Mouse (Mus musculus) forebrain, embryonic 10.5 days (tissue): ENCODE results near the gene Mapk11. TPM values are rescaled to one million over a fixed set of nuclear protein-coding genes. Genes with fewer than 3 reads are reported as not detected.
A peak's percentile ranks its signal among the peaks of the same experiment; 100 is the strongest.

Experiments
- DNase-seq: peaks from one replicate; pipeline ENCODE4 v3.0.0-alpha.2; 2017; ENCODE audit warnings: low spot score; ENCODE audit errors: extremely low spot score
- H3K27ac ChIP-seq: fragments of 300-500 bp; sonication (generic); 2 replicates; pipeline ENCODE4 v1.5.1; 2016; ENCODE audit warnings: mild to moderate bottlenecking
- H3K27me3 ChIP-seq: fragments of 300-500 bp; sonication (generic); 2 replicates; pipeline ENCODE4 v1.6.1; 2016; ENCODE audit warnings: mild to moderate bottlenecking; ENCODE audit not compliant: poor library complexity, severe bottlenecking
- H3K36me3 ChIP-seq: fragments of 300-500 bp; sonication (generic); replicated peaks from 2 replicates; pipeline ENCODE4 v1.6.1; 2016; ENCODE audit warnings: mild to moderate bottlenecking, moderate library complexity
- H3K4me1 ChIP-seq: fragments of 300-500 bp; sonication (generic); 2 replicates; pipeline ENCODE4 v1.6.1; 2016
- H3K4me3 ChIP-seq: fragments of 300-500 bp; sonication (generic); 2 replicates; pipeline ENCODE4 v1.5.1; 2016; ENCODE audit warnings: mild to moderate bottlenecking, moderate library complexity
- H3K9me3 ChIP-seq: fragments of 300-500 bp; sonication (generic); 2 replicates; pipeline ENCODE4 v1.6.1; 2016; ENCODE audit warnings: mild to moderate bottlenecking, moderate library complexity
- WGBS: fragments of 180-500 bp; shearing (Covaris S2); methylation state at CpG from one replicate; pipeline ENCODE4 v1.1.7; 2016; 5-methylcytosine and 5-hydroxymethylcytosine counted together
- polyA plus RNA-seq: library from polyadenylated mRNA; unstranded; fragments of >200 nt; fragmentation: Nextera tagmentation; extraction: Ambion mirVana; gene quantifications from 2 replicates; pipeline ENCODE4 v1.2.1, GENCODE M21; 2016

The Mapk11 gene
- polyA plus RNA-seq, 1 experiment from 2014 or later, result 36.3 TPM

- Histone ChIP-seq H3K27me3 (peaks cover 54% of the 10 kb centered on the region), H3K27ac (peak overlapping the region; percentile 75), H3K36me3 (peaks cover 42% of the 10 kb centered on the region), H3K9me3 (no peaks in the 10 kb centered on the region), H3K4me3 (peak overlapping the region; percentile 84), H3K4me1 (peaks cover 68% of the 10 kb centered on the region)
- 13% methylated on average over 16 of the region's 16 CpGs for WGBS
- DNase-seq, result no peak
Observed at GRCm38 (mm10) chr15:89147024-89147423, 2.4 kb downstream of the Mapk11 start.

DNA sequence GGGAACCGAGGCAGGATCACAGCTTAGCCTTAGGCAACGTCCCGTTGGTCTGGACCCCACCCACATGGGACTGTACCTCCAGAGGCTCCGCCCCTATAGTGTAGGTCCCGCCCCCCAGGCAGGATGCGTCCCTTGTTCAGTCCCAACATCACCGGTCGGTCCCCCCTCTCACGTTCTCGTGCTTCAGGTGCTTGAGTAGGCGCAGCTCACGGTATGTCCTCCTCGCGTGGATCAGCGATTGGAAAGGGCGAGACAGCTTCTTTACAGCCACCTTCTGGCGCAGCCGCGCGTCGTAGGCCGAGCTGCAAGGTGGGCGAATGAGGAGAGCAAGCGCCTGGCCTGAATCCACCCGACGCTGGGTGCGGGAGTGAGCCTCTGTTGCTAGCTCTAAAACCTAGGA, 2.9 kb downstream of the Mapk11 start:
- peaks cover 68% of the 10 kb centered on the region for H3K4me1 ChIP-seq
- peak overlapping the region; percentile 75 for H3K27ac ChIP-seq
- H3K4me3 ChIP-seq, result peak overlapping the region; percentile 84
- H3K9me3 ChIP-seq, result no peaks in the 10 kb centered on the region
- 2% methylated on average over 27 of the region's 27 CpGs for WGBS
- peaks cover 59% of the 10 kb centered on the region for H3K27me3 ChIP-seq
- H3K36me3 ChIP-seq, result peaks cover 42% of the 10 kb centered on the region
- DNase-seq, result peak; percentile 54

- H3K27me3 ChIP-seq, result peaks cover 65% of the 10 kb centered on the region
- WGBS, result 76% methylated on average over 24 of the region's 24 CpGs
Observed at GRCm38 (mm10) chr15:89145813-89146350, 3.5 kb downstream of the Mapk11 start.

GRCm38 (mm10) chr15:89144965-89145364, 4.5 kb downstream of the Mapk11 start:
- H3K4me3 ChIP-seq, result no peak overlapping the region
- no peak for DNase-seq
- H3K4me1 ChIP-seq, result peaks cover 71% of the 10 kb centered on the region
- H3K9me3 ChIP-seq, result no peaks in the 10 kb centered on the region
- peaks cover 42% of the 10 kb centered on the region for H3K36me3 ChIP-seq
- 93% methylated on average over 11 of the region's 11 CpGs for WGBS
- peaks cover 74% of the 10 kb centered on the region for H3K27me3 ChIP-seq
- H3K27ac ChIP-seq, result no peak overlapping the region

More at GRCm38 (mm10) chr15:89145813-89146350, 3.5 kb downstream of the Mapk11 start:
- Histone ChIP-seq H3K36me3 (peaks cover 42% of the 10 kb centered on the region), H3K4me3 (peak overlapping the region; percentile 84; the same call in 1 of the 2 replicates), H3K9me3 (no peaks in the 10 kb centered on the region), H3K27ac (no peak overlapping the region), H3K4me1 (peaks cover 71% of the 10 kb centered on the region)
- no peak for DNase-seq

DNA sequence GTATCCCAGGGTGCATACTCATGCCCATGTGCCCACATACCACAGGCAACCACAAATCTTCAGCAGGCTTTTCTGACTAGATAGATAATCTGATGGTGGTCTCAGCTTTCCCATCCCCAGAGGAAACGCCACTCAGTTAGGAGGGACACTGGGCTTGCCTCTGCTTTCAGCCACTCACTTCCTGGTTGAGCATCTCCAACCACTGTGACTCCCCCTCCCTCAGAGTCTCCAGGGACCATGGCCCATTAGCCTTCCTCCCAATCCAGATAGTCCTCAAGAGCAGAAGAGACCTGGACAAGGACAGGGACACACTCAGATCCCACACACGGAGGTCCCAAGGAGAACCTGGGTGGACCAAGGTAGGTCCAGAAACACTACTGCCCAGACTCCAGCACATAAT, 6.3 kb downstream of the Mapk11 start:
- H3K4me3 ChIP-seq, result no peak overlapping the region
- 74% methylated on average over 2 of the region's 2 CpGs for WGBS
- peaks cover 43% of the 10 kb centered on the region for H3K36me3 ChIP-seq
- H3K9me3 ChIP-seq, result no peaks in the 10 kb centered on the region
- H3K27me3 ChIP-seq, result peaks cover 78% of the 10 kb centered on the region
- H3K27ac ChIP-seq, result no peak overlapping the region
- DNase-seq, result no peak
- peaks cover 70% of the 10 kb centered on the region for H3K4me1 ChIP-seq

DNA sequence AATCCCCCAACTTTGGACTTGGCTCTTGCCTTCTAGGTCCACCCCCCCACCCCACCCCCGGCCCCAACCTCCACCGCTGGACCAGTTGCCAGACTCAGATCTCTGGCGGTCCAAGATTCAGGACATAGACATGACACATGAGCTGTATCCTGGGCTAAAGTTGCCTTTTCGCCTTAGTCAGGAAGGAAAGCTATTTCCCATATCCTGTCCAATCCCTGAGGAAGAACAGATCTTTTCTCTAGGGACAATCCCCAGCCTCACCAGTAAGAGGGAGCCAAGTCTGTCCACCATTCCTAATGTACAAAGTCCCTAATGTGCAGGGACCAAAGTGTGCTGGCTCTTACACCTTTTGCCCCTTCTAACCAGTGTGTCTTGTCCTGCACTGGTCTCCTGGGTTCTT, 7.5 kb downstream of the Mapk11 start:
- Histone ChIP-seq H3K9me3 (no peaks in the 10 kb centered on the region), H3K36me3 (peaks cover 46% of the 10 kb centered on the region), H3K27me3 (peaks cover 66% of the 10 kb centered on the region), H3K27ac (peak overlapping the region; percentile 93; the same call in 1 of the 2 replicates), H3K4me3 (0 out of 2 replicates have a peak overlapping the region, but pooled peaks have one; percentile 82), H3K4me1 (peaks cover 68% of the 10 kb centered on the region)
- WGBS, result 66% methylated on average over 4 of the region's 4 CpGs
- DNase-seq, result no peak

- WGBS, result 15% methylated on average over 5 of the region's 5 CpGs
- Histone ChIP-seq H3K4me3 (peak overlapping the region; percentile 82), H3K4me1 (peaks cover 64% of the 10 kb centered on the region), H3K9me3 (no peaks in the 10 kb centered on the region), H3K27ac (peak overlapping the region; percentile 93), H3K27me3 (peaks cover 61% of the 10 kb centered on the region), H3K36me3 (peaks cover 49% of the 10 kb centered on the region)
- DNase-seq, result no peak
Observed at GRCm38 (mm10) chr15:89141443-89141842, 8.0 kb downstream of the Mapk11 start.

DNA sequence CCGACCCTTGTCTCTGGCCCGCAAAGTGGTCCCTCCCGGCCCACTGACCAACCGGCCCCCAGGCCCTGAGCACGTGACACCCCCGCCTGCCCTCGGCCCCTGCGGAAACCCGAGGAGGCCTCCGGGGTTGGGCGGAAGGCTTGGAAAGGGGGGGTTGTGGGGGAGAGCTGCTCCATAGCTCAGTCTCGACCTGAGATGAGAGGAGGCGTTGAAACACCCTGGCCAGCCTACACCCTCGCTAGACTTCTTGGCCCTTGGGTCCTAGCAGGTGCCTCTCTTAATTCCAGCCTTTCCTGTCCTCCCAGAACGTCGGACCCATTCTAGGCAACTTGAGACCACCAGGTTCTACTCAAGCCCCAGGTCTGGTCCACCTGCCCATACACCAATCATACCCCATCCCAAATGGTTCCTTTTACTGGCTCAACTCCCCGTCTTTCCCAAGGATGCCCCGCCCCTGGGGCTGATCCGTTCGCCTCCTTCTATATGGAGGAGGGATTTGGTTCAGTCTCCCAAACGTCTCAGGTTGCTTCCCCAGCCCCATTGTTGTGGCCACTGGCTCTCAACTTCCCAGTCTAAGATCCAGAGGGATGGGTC, 8.7 kb downstream of the Mapk11 start, which contains the start of gene Mapk12:
TSS of gene Mapk12 (minus strand) at position 45 of the 594 bp plus-strand sequence.
- Histone ChIP-seq H3K27me3 (peaks cover 54% of the 10 kb centered on the region), H3K4me3 (peak within 1 kb of the TSS; percentile 82), H3K36me3 (peaks cover 52% of the 10 kb centered on the region), H3K27ac (peak within 1 kb of the TSS; percentile 93), H3K9me3 (no peaks in the 10 kb centered on the region), H3K4me1 (peaks cover 57% of the 10 kb centered on the region)
- WGBS, result under 1% methylated on average over 21 of the region's 21 CpGs
- peak; percentile 78 for DNase-seq

DNA sequence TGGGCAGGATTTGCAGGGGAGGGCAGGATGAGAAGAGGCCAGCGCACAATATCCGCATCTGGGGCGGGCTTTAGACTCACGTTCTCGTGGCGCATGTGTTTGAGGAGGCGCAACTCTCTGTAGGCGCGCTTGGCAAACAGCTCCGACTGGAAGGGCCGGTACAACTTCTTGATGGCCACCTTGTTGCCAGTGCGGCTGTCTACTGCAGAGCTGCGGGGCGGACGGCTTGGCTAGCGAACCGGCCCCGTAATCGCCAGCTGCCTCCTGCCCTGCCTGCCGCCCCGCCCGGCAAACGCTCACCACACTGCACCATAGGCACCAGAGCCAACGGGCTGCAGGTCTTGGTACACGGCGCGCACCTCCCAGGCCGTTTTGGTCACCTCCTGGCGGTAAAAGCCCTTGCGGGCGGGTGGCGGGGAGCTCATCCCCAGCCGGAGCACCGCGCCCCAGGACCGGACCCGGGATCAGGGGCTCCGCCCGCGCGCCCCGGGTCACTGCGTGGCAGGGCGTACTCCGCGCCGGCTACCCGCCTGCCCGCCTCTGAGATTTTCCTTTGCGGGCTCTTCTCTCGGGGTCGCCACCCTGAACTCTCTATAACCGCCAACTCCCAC, 9.3 kb downstream of the Mapk11 start:
- peak; percentile 47 for DNase-seq
- H3K27me3 ChIP-seq, result peaks cover 48% of the 10 kb centered on the region
- peaks cover 53% of the 10 kb centered on the region for H3K4me1 ChIP-seq
- peaks cover 52% of the 10 kb centered on the region for H3K36me3 ChIP-seq
- H3K4me3 ChIP-seq, result peak overlapping the region; percentile 82
- no peaks in the 10 kb centered on the region for H3K9me3 ChIP-seq
- WGBS, result under 1% methylated on average over 53 of the region's 53 CpGs
- H3K27ac ChIP-seq, result peak overlapping the region; percentile 93

DNA sequence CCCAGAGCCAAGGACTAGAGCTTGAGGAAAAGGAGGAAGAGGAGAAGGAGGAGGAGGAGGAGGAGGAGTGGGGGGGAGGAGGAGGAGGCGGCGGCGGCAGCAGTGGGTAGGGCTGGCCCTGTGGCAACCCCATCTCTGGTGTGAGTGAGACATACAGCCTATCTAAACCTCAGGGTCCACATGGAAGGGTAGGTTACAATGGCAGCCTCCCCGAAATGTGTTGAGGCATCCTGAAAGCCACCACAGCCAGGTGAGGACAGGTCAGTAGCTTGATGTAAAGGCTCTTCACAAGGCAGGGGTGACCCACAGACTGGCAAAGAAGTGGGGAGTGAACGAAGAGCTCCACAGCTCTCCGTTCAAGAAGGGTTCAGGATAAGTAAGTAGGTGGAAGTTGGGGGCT, 10.9 kb downstream of the Mapk11 start:
- H3K36me3 ChIP-seq, result peaks cover 44% of the 10 kb centered on the region
- peaks cover 41% of the 10 kb centered on the region for H3K27me3 ChIP-seq
- no peak overlapping the region for H3K27ac ChIP-seq
- 94% methylated on average over 6 of the region's 6 CpGs for WGBS
- H3K9me3 ChIP-seq, result no peaks in the 10 kb centered on the region
- no peak for DNase-seq
- peaks cover 53% of the 10 kb centered on the region for H3K4me1 ChIP-seq
- H3K4me3 ChIP-seq, result peak overlapping the region; percentile 3; the same call in 1 of the 2 replicates

- peaks cover 42% of the 10 kb centered on the region for H3K36me3 ChIP-seq
- H3K27me3 ChIP-seq, result peaks cover 41% of the 10 kb centered on the region
- H3K9me3 ChIP-seq, result no peaks in the 10 kb centered on the region
- peaks cover 53% of the 10 kb centered on the region for H3K4me1 ChIP-seq
- WGBS, result 90% methylated on average over 7 of the region's 7 CpGs
- no peak overlapping the region for H3K27ac ChIP-seq
- DNase-seq, result no peak
- 0 out of 2 replicates have a peak overlapping the region, but pooled peaks have one; percentile 3 for H3K4me3 ChIP-seq
Observed at GRCm38 (mm10) chr15:89138046-89138405, 11.4 kb downstream of the Mapk11 start.

DNA sequence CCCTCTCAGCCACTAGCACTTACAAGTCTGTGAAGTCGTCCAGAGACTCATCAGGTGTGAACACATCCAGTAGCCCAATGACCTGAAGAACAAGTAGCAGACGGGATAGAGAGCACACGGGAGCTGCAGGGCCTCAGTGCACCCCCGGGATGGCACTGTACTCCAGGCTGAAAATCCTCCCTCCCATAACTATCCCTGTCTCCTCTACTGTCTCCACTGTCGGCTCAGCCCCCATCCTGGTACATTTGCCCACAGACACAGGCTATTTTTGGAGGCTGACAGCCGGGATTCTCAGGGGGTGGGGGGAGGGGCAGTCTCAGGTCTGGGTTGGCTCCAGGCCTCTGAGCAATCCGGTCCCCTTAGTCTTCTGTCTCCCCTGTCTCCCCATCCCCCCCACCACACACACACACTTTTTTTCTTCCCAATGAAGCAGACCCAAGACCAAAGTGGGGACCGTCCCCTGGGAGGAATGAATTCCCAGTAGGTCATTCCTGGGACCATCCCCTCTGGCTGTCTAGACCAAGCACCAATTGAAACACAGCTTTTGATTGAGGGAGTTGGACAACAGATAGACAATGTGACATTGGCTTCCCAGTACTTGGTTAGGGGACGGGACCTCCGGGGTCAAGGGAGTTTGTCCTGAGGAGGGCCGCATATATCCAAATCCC, 11.9 kb downstream of the Mapk11 start:
- peak overlapping the region; percentile 3; the same call in 1 of the 2 replicates for H3K4me3 ChIP-seq
- peaks cover 53% of the 10 kb centered on the region for H3K4me1 ChIP-seq
- no peak overlapping the region for H3K27ac ChIP-seq
- no peaks in the 10 kb centered on the region for H3K9me3 ChIP-seq
- peaks cover 38% of the 10 kb centered on the region for H3K27me3 ChIP-seq
- 81% methylated on average over 11 of the region's 11 CpGs for WGBS
- H3K36me3 ChIP-seq, result peaks cover 42% of the 10 kb centered on the region
- DNase-seq, result no peak
